Mouse (Mus musculus) olfactory bulb, adult 2 months (tissue): Measurements from ENCODE around the gene Iqgap3.

Experiments
- CTCF ChIP-seq: fragments of 200-500 bp; IDR thresholded peaks from 2 replicates; pipeline ENCODE4 v1.5.1; 2012; ENCODE audit warnings: low read depth, mild to moderate bottlenecking, low read length, moderate library complexity; ENCODE audit not compliant: insufficient read depth
- POLR2A ChIP-seq: fragments of 200-500 bp; IDR thresholded peaks from 2 replicates; pipeline ENCODE4 v1.6.1; 2012; ENCODE audit warnings: mild to moderate bottlenecking, low read depth, low read length, moderate library complexity; ENCODE audit not compliant: insufficient read depth

GRCm38 (mm10) chr3:88101736-88102135 lies 20.0 kb downstream of the Iqgap3 start:
- no peak for TF ChIP-seq CTCF
- TF ChIP-seq POLR2A = no peak
